8 mouse cellular contexts compared by ENCODE assay signal in the genomic region with DNA sequence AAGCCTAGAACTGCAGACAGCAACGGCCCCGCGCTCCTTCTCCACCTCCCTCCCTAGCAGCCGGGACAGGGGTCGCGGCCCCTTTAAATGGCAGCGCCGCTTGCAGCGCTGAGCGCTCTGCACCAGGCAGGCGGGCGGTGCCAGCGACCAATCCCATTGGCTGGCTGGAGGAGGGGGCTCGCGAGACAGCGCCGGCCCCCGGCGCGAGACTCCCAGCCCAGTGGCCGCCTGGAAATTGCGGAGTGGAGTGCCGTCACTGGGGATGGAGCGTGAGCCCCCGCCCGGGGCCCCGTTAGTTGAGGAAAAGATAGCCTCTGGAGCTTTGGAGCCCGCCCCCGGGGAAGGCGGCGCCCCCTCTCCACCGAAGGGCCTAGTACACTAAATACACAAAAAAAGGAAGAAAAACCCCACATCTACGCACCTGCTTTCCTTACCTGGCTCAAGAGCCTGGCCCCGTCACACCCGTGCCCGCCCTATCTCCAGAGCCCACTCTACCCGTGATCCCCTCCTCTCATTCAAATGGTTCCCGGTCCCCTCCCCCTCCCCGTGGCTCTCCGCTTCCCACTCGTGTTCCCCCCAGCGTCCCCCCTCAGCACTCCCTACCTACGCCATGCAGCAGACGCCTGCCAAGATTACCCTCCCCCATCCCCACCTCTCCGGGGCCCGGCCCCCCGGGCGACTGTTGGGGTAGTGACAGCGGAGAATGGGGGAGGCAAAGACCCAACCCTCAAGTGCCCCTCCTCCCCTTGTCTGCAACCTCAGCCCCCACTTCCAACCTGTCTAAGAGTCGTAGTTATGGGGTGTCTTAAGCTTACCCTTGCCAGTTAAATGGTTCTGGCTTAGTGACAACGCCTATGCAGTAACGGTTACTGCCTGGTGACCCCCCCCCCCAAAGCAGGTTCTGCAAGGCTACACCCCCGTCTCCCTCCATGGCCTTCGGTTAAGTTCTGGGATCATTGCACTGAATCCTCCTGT. TPM values are rescaled to one million over a fixed set of nuclear protein-coding genes. Genes with fewer than 3 reads are reported as not detected.
A peak's percentile ranks its signal among the peaks of the same experiment; 100 is the strongest.
DNase-seq lines count a peak whose midpoint lies in the region; ATAC-seq and TF ChIP-seq lines count a peak whose summit lies in the region.

No protein-coding gene starts in this region.

- WGBS in embryonic facial prominence, embryonic 13.5 days: 22% methylated on average over 52 of the region's 54 CpGs
- 20% methylated on average over 49 of the region's 54 CpGs for WGBS in heart, adult 2 months
- WGBS in limb, embryonic 12.5 days: 10% methylated on average over 54 of the region's 54 CpGs
- WGBS in midbrain, embryonic 14.5 days: 22% methylated on average over 49 of the region's 54 CpGs

- H3K9ac ChIP-seq in embryonic facial prominence, embryonic 13.5 days: peak overlapping the region; percentile 76
- H3K9ac ChIP-seq in heart, adult 2 months (ENCODE audit: low read depth, low read length): peak overlapping the region; percentile 97
- peak overlapping the region; percentile 74 for H3K9ac ChIP-seq in limb, embryonic 12.5 days (replicated peaks)
- peak overlapping the region; percentile 67 for H3K9ac ChIP-seq in midbrain, embryonic 14.5 days (replicated peaks; ENCODE audit: low read length)

- intact Hi-C loops in heart, adult 2 months (cut with DNase I): loop anchor here (5.0 kb wide), 2 partner anchors 88 to 288 kb away; no protein-coding TSS in a partner anchor

- no peak for TF ChIP-seq CTCF in heart, adult 2 months (IDR thresholded peaks at IDR 0.05)

- peaks cover 19% of the 10 kb centered on the region; the same call in 1 of the 2 replicates for H3K27me3 ChIP-seq in embryonic facial prominence, embryonic 13.5 days
- H3K27me3 ChIP-seq in heart, adult 2 months (ENCODE audit: control insufficient read depth, insufficient read depth, low read length): no peaks in the 10 kb centered on the region
- H3K27me3 ChIP-seq in limb, embryonic 12.5 days: peaks cover 28% of the 10 kb centered on the region; the same call in 1 of the 2 replicates
- H3K27me3 ChIP-seq in midbrain, embryonic 14.5 days (ENCODE audit: control insufficient read depth, insufficient read depth, low read length): no peaks in the 10 kb centered on the region

- H3K4me3 ChIP-seq in embryonic facial prominence, embryonic 13.5 days: peak overlapping the region; percentile 54
- H3K4me3 ChIP-seq in heart, adult 2 months: peak overlapping the region; percentile 67
- peak overlapping the region; percentile 55 for H3K4me3 ChIP-seq in limb, embryonic 12.5 days (replicated peaks)
- H3K4me3 ChIP-seq in midbrain, embryonic 14.5 days (replicated peaks; ENCODE audit: low read depth, low read length): peak overlapping the region; percentile 52

- no peaks in the 10 kb centered on the region for H3K9me3 ChIP-seq in embryonic facial prominence, embryonic 13.5 days
- H3K9me3 ChIP-seq in limb, embryonic 12.5 days: no peaks in the 10 kb centered on the region
- no peaks in the 10 kb centered on the region for H3K9me3 ChIP-seq in midbrain, embryonic 14.5 days (ENCODE audit: control insufficient read depth, low read length)

- peak; percentile 94 for ATAC-seq in embryonic facial prominence, embryonic 13.5 days (ENCODE audit: insufficient number of reproducible peaks, insufficient read depth, low FRiP score, low TSS enrichment, low read depth)
- peak; percentile 96 for ATAC-seq in limb, embryonic 12.5 days (ENCODE audit: insufficient number of reproducible peaks, insufficient read depth, low FRiP score, low TSS enrichment, low read depth)
- peak; percentile 95 for ATAC-seq in midbrain, embryonic 14.5 days (ENCODE audit: low FRiP score, low TSS enrichment)

- TF ChIP-seq EP300 in heart, adult 2 months (IDR thresholded peaks at IDR 0.05; ENCODE audit: insufficient read depth, low read depth, low read length): no peak

- H3K4me2 ChIP-seq in embryonic facial prominence, embryonic 13.5 days: peak overlapping the region; percentile 69
- H3K4me2 ChIP-seq in limb, embryonic 12.5 days: peak overlapping the region; percentile 55
- peak overlapping the region; percentile 68 for H3K4me2 ChIP-seq in midbrain, embryonic 14.5 days (ENCODE audit: low read length)

- no peaks in the 10 kb centered on the region for H3K79me2 ChIP-seq in heart, adult 2 months (replicated peaks; ENCODE audit: control insufficient read depth, insufficient read depth, low read length)

- DNase-seq in 3134 (ENCODE audit: extremely low read depth, insufficient read length, low spot score): peak; percentile 87
- peak; percentile 91 for DNase-seq in adrenal gland, postnatal 36 days
- peak; percentile 89 to 91 for DNase-seq in heart, adult 2 months
- peak; percentile 81 to 82 for DNase-seq in kidney, adult 8-10 months
- peak; percentile 92 for DNase-seq in midbrain, embryonic 14.5 days
- peak; percentile 64 for DNase-seq in spleen, adult 12 weeks (ENCODE audit: low spot score)

- peak overlapping the region; percentile 79 for H3K27ac ChIP-seq in embryonic facial prominence, embryonic 13.5 days
- peak overlapping the region; percentile 70 for H3K27ac ChIP-seq in heart, adult 2 months
- H3K27ac ChIP-seq in limb, embryonic 12.5 days: peak overlapping the region; percentile 80
- H3K27ac ChIP-seq in midbrain, embryonic 14.5 days (replicated peaks; ENCODE audit: low read depth, low read length): peak overlapping the region; percentile 86

- peak; percentile 48; the same call in 1 of the 2 replicates for TF ChIP-seq POLR2A in heart, adult 2 months (IDR thresholded peaks at IDR 0.05; ENCODE audit: insufficient read depth, low read depth, low read length)

- 0 out of 2 replicates have a peak, but pooled peaks cover 10% of the 10 kb centered on the region for H3K36me3 ChIP-seq in embryonic facial prominence, embryonic 13.5 days
- H3K36me3 ChIP-seq in heart, adult 2 months (ENCODE audit: control insufficient read depth, insufficient read depth, low read length): no peaks in the 10 kb centered on the region
- H3K36me3 ChIP-seq in limb, embryonic 12.5 days: peaks cover 12% of the 10 kb centered on the region; the same call in 1 of the 2 replicates
- H3K36me3 ChIP-seq in midbrain, embryonic 14.5 days (ENCODE audit: control insufficient read depth, insufficient read depth, low read length): 0 out of 2 replicates have a peak, but pooled peaks cover 6% of the 10 kb centered on the region

- peaks cover 19% of the 10 kb centered on the region for H3K4me1 ChIP-seq in embryonic facial prominence, embryonic 13.5 days
- no peaks in the 10 kb centered on the region; the same call in 1 of the 2 replicates for H3K4me1 ChIP-seq in heart, adult 2 months (ENCODE audit: control insufficient read depth, insufficient read depth, low read length)
- H3K4me1 ChIP-seq in limb, embryonic 12.5 days (replicated peaks): peaks cover 14% of the 10 kb centered on the region
- peaks cover 8% of the 10 kb centered on the region for H3K4me1 ChIP-seq in midbrain, embryonic 14.5 days (ENCODE audit: control insufficient read depth, insufficient read depth, low read length)

RNA-seq across cellular contexts. Expression of gene Zmym3, which starts 0.6 kb away (rescaled TPM):
- total RNA-seq in adrenal gland, postnatal 36 days (2021): 10 to 100 TPM; 65.0 to 66.3 TPM
- 42.5 and 44.1 TPM in 2 replicates for polyA plus RNA-seq in embryonic facial prominence, embryonic 13.5 days (2015; fragmentation: Nextera tagmentation; extraction: Ambion mirVana)
- total RNA-seq in heart, adult 2 months (2021): 10 to 100 TPM; 13.3 to 15.9 TPM
- polyA plus RNA-seq in heart, adult 2 months (2012; rRNA removed): 18.7 and 36.5 TPM in 2 replicates
- 43.6 and 44.8 TPM in 2 replicates for polyA plus RNA-seq in limb, embryonic 12.5 days (2016; fragmentation: Nextera tagmentation; extraction: Ambion mirVana)
- polyA plus RNA-seq in midbrain, embryonic 14.5 days (2014; fragmentation: Nextera tagmentation; extraction: Ambion mirVana): 67.9 and 75.2 TPM in 2 replicates

RNA-seq across cellular contexts. Expression of gene Nono, which starts 9.1 kb away (rescaled TPM):
- total RNA-seq in adrenal gland, postnatal 36 days (2021): 100 to 1,000 TPM; 185 to 193 TPM
- 491 TPM in 2 replicates for polyA plus RNA-seq in embryonic facial prominence, embryonic 13.5 days (2015; fragmentation: Nextera tagmentation; extraction: Ambion mirVana)
- total RNA-seq in heart, adult 2 months (2021): 10 to 100 TPM; 57.6 to 70.9 TPM
- 46.7 and 83.4 TPM in 2 replicates for polyA plus RNA-seq in heart, adult 2 months (2012; rRNA removed)
- polyA plus RNA-seq in limb, embryonic 12.5 days (2016; fragmentation: Nextera tagmentation; extraction: Ambion mirVana): 567 and 579 TPM in 2 replicates
- polyA plus RNA-seq in midbrain, embryonic 14.5 days (2014; fragmentation: Nextera tagmentation; extraction: Ambion mirVana): 287 and 351 TPM in 2 replicates

RNA-seq across cellular contexts. Expression of gene Itgb1bp2, which starts 28.9 kb away (rescaled TPM):
- total RNA-seq in adrenal gland, postnatal 36 days (2021): under 1 TPM; 0.63 to 0.66 TPM
- 4.0 and 6.2 TPM in 2 replicates for polyA plus RNA-seq in embryonic facial prominence, embryonic 13.5 days (2015; fragmentation: Nextera tagmentation; extraction: Ambion mirVana)
- 100 to 1,000 TPM; 157 to 183 TPM for total RNA-seq in heart, adult 2 months (2021)
- polyA plus RNA-seq in heart, adult 2 months (2012; rRNA removed): 194 and 335 TPM in 2 replicates
- polyA plus RNA-seq in limb, embryonic 12.5 days (2016; fragmentation: Nextera tagmentation; extraction: Ambion mirVana): 12.8 and 14.2 TPM in 2 replicates
- polyA plus RNA-seq in midbrain, embryonic 14.5 days (2014; fragmentation: Nextera tagmentation; extraction: Ambion mirVana): 1.8 and 2.1 TPM in 2 replicates

RNA-seq across cellular contexts. Expression of gene Gjb1, which starts 43.8 kb away (rescaled TPM):
- under 1 TPM in 1 of 2 experiments, not detected in 1; 0.20 TPM for total RNA-seq in adrenal gland, postnatal 36 days (2021)
- polyA plus RNA-seq in embryonic facial prominence, embryonic 13.5 days (2015; fragmentation: Nextera tagmentation; extraction: Ambion mirVana): 1.8 TPM in 1 of 2 replicates, not detected in the other
- total RNA-seq in heart, adult 2 months (2021): not detected
- 0.12 and 0.56 TPM in 2 replicates for polyA plus RNA-seq in heart, adult 2 months (2012; rRNA removed)
- 0.14 TPM in 1 of 2 replicates, not detected in the other for polyA plus RNA-seq in limb, embryonic 12.5 days (2016; fragmentation: Nextera tagmentation; extraction: Ambion mirVana)
- polyA plus RNA-seq in midbrain, embryonic 14.5 days (2014; fragmentation: Nextera tagmentation; extraction: Ambion mirVana): 0.57 and 0.85 TPM in 2 replicates

Comparison
In these comparisons a context has a peak if more than half of its experiments do, and no peak if none do; other contexts are left out.
1. Peak in every context shown above with its lines: DNase-seq, ATAC-seq, H3K4me3 ChIP-seq and H3K27ac ChIP-seq.
2. RNA of gene Itgb1bp2, which starts 28.9 kb away (polyA plus RNA-seq): 194 to 335 TPM in heart, adult 2 months; 12.8 to 14.2 TPM in limb, embryonic 12.5 days, 4.0 to 6.2 TPM in embryonic facial prominence, embryonic 13.5 days and 1.8 to 2.1 TPM in midbrain, embryonic 14.5 days; every median in the first group is over 10 times any median in the second.